Mouse (Mus musculus): ENCODE results near the gene Sf3a2.
"Not testable (repeated sequence)": the region's sequence is repeated elsewhere in the genome, so short reads cannot be mapped to it uniquely, and the experiment has no call there.

The Sf3a2 gene

GRCm38 (mm10) chr10:80805925-80806324 is 7.9 kb downstream of the Sf3a2 start:
- DNase-seq, result peak; percentile 87

GRCm38 (mm10) chr10:80806341-80807056 is 8.5 kb downstream of the Sf3a2 start:
- no peak for DNase-seq

DNA sequence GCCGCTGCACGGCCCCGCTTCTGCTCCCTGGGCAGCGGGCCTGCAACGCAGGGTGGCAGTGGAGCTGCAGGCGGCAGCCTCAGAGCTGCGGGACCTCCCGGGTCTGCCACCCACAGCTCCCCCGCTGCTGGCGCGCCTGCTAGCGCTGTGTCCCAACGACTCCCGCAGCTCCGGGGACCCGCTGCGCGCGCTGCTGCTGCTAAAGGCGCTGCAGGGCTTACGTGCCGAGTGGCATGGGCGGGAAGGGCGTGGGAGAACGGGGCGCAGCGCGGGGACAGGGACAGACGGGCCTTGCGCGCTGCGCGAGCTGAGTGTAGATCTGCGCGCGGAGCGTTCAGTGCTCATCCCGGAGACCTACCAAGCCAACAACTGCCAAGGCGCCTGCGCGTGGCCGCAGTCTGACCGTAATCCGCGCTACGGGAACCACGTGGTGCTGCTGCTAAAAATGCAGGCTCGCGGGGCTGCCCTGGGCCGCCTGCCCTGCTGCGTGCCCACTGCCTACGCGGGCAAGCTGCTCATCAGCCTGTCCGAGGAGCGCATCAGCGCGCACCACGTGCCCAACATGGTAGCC is 9.1 kb downstream of the Sf3a2 start:
- DNase-seq, result peak; percentile 84

DNA sequence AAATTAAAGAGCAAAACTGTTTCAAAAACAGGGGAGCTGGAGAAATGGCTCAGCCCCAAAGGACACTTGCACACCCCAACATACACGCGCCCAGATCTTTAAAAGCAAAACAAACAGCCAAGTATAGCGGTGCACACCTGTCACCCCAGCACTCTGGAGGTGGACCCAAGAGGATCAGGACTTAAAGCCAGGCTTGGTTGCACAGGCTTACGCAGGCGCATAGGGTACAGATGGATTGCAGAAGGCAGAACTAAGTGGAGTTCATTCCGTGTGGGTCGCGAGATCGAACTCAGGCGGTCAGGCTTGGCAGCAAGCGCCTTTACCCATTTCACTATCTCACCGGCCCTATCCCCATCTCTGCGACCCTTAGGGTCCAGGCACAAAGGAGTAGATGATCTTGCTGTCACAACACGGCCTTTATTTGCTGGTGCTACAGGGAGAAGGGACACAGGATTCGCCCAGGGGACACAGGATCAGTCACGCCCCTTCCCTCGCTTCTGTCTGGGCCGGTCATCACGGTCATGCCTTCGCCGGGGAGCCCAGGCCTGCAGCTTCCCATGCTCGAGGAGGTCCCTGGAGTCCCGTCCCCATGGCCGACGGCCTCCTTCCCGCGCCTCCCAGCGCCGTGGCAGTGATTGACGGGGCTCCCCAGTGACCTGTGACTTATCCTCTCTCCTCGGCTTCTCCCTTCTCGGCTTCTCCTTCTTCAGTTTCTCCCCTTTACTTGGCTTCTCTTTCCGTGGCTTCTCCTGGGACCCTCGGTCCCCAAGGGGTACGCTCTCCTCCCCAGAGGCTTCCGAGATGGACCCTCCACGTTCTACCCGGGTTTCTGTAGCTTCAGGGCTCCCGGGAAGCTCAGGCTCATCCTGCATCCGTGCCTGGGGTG is 10.3 kb downstream of the Sf3a2 start:
- DNase-seq, result no peak

DNA sequence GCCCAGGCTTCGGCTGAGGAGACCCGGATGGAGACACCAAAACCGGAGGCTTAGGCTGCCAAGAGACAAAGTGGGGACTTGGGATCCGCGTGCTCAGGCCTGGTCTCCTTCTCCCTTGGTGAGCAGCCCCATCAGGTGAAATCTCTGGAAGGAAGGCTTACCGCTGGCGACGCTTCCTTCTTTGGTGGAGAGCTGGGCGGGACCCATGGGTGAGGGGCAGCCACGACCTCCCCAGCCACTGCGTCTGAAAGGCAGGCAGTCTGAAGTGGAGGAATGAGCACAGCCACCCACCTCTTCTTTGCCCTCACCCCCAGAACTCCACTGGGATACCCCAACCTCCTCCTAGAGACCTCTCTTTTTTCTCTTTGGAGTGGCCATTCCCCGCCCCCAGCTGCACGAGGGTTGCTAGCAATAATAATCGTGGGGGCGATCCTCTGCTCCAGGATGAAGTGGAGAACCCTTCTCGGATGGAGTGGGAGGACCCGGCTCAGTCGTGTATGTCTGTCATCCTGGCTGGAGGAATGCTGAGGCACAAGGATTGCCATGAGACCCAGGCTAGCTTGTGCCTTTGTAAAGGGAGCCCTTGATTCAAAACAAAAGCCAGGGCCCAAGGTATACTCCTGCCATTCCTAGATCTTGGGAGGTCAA is 11.1 kb downstream of the Sf3a2 start:
- peak; percentile 41 for DNase-seq

DNA sequence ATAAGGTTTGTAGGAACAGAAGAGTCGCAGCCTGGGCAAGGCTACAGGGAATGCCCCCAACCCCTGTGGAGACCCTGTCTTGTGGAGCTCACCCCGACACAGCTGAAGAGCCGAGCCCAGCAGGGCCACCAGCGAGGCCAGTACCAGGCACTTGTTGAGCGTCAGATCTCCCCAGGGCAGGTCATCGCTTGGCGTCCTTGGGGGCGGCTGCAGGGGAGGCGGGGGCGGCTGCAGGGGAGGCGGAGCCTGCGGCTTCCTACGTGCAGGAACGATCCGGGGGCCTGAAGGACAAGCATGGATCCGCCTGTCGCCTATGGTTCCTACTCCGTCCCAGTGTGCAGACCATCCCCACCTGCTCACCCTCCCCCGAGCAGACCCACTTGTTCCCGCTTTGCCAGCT is 12.1 kb downstream of the Sf3a2 start:
- no peak for DNase-seq

DNA sequence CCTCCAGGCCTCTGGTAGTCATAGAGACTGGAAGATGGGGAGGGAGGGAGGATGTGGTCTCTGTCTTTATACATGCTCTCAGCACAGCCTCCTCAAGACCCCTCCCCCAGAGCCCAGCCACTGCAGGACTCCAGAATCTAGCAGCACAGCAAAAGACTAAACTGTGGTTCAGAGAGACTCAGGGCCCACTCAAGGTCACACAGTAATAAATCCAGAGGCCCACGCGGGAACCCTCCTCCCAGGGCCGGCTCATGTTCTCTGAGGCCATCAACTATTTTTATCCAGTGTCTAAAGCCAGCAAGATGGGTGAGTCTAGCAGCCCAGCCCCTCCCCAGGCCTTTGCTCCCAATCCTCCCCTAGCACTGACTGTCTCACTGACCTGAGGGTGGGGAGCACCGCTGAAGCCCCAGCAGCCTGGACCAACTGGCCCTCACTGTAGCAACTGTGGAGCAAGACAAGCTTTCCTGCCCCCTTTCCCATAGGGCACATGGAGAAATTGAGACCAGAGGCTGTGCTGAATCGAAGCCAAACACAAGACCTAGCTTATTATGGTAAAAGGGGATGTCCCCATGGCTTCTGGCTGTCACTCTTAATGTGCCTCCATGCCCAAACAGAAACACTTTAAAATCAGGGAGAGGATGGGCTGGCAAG is 14.5 kb downstream of the Sf3a2 start:
- DNase-seq, result no peak

DNA sequence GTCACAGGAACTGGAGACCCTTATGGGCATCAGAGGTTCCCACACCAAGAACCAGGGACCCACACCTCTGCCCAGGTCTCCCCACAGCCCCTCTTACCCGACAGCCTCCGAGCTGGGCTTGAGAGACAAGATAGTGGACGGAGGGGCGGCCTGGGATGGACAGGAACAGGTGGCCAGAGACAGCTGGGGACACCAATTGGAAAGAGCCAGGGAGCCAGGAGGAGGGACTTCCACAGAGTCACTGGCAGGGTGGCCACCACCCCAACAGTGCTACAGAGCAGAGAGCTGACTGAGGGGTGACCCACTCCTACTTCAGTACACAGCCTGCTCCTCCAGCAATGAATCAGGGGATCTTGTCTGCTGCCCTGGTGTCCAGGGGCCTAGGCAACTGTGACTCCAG is 15.4 kb downstream of the Sf3a2 start, which contains the start of gene Jsrp1:
Gene Jsrp1 (minus strand): TSS at position 133 of the 400 bp plus-strand sequence.
- no peak for DNase-seq

DNA sequence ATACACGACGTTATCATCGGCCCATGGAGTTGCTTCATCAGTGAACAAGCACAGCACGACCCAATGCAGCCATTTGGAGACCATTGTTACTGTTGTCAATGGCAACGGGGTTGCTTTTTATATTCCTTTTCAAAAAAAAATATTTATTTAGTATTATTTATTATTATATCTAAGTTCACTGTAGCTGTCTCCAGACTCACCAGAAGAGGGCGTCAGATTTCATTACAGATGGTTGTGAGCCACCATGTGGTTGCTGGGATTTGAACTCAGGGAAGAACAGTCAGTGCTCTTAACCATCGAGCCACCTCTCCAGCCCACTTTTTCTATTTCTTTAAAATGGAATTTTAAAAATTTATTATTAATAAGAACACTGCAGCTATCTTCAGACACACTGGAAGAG is 16.8 kb downstream of the Sf3a2 start:
- DNase-seq, result no peak

DNA sequence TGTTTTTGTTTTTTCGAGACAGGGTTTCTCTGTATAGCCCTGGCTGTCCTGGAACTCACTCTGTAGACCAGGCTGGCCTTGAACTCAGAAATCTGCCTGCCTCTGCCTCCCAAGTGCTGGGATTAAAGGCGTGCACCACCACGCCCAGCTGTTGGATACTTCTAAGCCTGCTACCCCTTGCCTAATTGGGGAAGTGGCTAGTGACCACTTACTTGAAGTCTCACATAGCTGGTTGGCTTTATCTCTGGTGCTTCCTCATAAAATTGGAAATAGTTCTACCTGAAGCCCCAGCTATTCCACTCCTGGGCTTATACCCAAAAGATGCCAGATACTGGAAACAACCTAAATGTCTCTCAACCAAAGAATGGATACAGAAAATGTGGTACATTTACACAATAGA is 18.3 kb downstream of the Sf3a2 start:
- not testable (repeated sequence) for DNase-seq

- no peak for DNase-seq
These were observed 19.2 kb downstream of the Sf3a2 start for GRCm38 (mm10) chr10:80817164-80817563.

GRCm38 (mm10) chr10:80817955-80818354 is 20.0 kb downstream of the Sf3a2 start:
- not testable (repeated sequence) for DNase-seq

GRCm38 (mm10) chr10:80818599-80819281 is 20.7 kb downstream of the Sf3a2 start:
- no peak for DNase-seq

GRCm38 (mm10) chr10:80819406-80819805 is 21.4 kb downstream of the Sf3a2 start:
- no peak for DNase-seq

DNA sequence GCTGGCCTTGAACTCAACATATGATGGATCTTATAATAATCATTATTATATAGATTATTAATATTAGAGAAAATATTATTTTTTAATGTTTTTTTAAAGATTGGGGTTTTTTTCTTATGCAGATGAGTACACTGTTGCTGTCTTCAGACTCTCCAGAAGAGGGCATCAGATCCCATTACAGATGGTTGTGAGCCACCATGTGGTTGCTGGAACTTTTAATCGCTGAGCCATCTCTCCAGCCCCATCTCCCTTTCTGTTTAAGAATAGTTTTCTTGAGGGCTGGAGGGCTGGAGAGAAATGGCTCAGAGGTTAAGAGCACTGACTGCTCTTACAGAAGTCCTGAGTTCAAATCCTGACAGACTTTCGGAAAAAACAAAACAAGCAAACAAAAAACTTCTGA is 24.0 kb downstream of the Sf3a2 start:
- no peak for DNase-seq

- no peak for DNase-seq
These were observed 24.5 kb downstream of the Sf3a2 start for GRCm38 (mm10) chr10:80822528-80822927.

DNA sequence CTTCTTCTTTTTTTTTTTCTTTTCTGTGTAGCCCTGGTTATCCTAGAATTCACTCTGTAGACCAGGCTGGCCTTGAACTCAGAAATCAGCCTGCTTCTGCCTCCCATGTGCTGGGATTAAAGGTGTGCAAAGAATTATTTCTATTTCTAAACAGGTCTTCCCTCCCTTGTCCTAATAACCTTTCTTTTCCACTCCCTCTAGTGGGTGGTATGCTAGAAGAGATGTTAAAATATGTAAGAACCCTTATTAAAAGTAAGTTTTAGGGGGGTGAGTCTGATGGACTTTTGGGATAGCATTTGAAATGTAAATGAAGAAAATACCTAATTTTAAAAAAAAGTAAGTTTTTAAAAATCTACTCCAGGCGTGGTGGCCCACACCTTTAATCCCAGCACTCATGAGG is 25.3 kb downstream of the Sf3a2 start:
- no peak for DNase-seq

DNA sequence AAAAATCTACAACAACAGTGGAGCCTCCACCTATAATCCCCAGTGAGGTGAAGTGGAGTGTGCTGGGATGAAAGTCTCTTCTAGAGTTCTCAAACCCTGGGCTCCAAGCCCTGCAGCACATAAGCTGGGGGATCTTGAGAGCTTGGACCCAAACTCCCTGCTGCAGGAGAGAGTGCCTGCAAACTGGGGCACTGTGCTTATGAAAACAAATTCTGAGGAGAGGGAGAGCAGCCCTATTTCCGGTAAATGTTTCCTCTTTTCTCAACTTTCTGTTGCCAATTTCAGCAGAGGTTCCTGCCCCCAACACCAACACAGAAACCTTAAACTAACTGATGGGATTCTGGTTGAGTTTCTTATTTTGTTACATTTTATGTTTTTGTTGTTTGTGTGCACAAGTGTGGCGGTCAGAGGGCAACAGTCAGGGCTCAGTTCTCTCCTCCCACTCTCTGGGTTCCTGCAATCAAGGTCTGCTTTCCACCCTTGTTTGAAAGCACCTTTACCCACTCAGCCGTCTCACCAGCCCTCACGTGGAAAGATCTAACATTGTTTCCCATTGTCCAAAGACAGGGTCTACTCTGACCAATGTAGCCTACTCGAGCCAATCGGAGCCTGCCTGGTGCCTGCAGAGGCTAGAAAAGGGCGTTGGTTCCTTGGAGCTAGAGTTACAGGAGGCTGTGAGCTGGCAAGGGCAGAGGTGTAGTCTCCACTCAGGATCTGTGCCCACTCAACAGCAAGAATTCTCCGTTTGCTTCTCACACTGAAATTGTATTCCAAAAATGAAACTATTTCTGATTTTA is 26.0 kb downstream of the Sf3a2 start:
- no peak for DNase-seq

GRCm38 (mm10) chr10:80824827-80825226 is 26.8 kb downstream of the Sf3a2 start:
- DNase-seq, result no peak

- DNase-seq, result peak; percentile 97
These were observed 28.4 kb downstream of the Sf3a2 start, which contains the start of gene Oaz1 for GRCm38 (mm10) chr10:80826151-80827062. TSS of gene Oaz1 (plus strand) at chr10:80826656.
